In genomic region chr1:24677706-24678105, GRCm38 (mm10) we compare ENCODE assay signal across 8 mouse cellular contexts. TPM values are rescaled to one million over a fixed set of nuclear protein-coding genes. Genes with fewer than 3 reads are reported as not detected.
DNase-seq lines count a peak whose midpoint lies in the region; ATAC-seq and TF ChIP-seq lines count a peak whose summit lies in the region.

No protein-coding gene starts in this region.

- TF ChIP-seq CTCF in liver, postnatal 0 days (IDR thresholded peaks at IDR 0.05; ENCODE audit: low read depth), result no peak

- peak; percentile 9 for DNase-seq in adrenal gland, postnatal 14 days
- no peak for DNase-seq in adrenal gland, postnatal 4 days (ENCODE audit: low spot score in 2 of 2)
- peak; percentile 2 for DNase-seq in 3134 (ENCODE audit: extremely low read depth, insufficient read length, low spot score)
- DNase-seq in liver, postnatal 0 days, result no peak
- DNase-seq in right cerebral cortex, postnatal 36 days (ENCODE audit: low spot score in 2 of 2), result no peak
- no peak for DNase-seq in adipocyte (ENCODE audit: low spot score)

- peak; percentile 13 for ATAC-seq in common myeloid progenitor, adult 5-6 weeks (replicated peaks; ENCODE audit: low read depth, poor library complexity, severe bottlenecking)
- peak; percentile 1; the same call in 1 of the 2 replicates for ATAC-seq in hindbrain, embryonic 16.5 days
- ATAC-seq in liver, postnatal 0 days, result no peak

- H3K27me3 ChIP-seq in hindbrain, embryonic 16.5 days (replicated peaks; ENCODE audit: control insufficient read depth, insufficient read depth, low read length), result no peaks in the 10 kb centered on the region
- H3K27me3 ChIP-seq in liver, postnatal 0 days (ENCODE audit: insufficient read depth, low read length), result no peaks in the 10 kb centered on the region

- WGBS in hindbrain, embryonic 16.5 days, result 73% methylated on average over 9 of the region's 9 CpGs
- 75% methylated on average over 9 of the region's 9 CpGs for WGBS in liver, postnatal 0 days (ENCODE audit: insufficient replicate concordance)

- no peak for TF ChIP-seq EP300 in liver, postnatal 0 days (IDR thresholded peaks at IDR 0.05; ENCODE audit: low read depth)

- no peaks in the 10 kb centered on the region for H3K9me3 ChIP-seq in hindbrain, embryonic 16.5 days (ENCODE audit: control insufficient read depth, low read length)
- no peaks in the 10 kb centered on the region for H3K9me3 ChIP-seq in liver, postnatal 0 days (ENCODE audit: low read length)

- H3K4me2 ChIP-seq in hindbrain, embryonic 16.5 days (ENCODE audit: low read length), result peak overlapping the region; percentile 67
- peak overlapping the region; percentile 75 for H3K4me2 ChIP-seq in liver, postnatal 0 days (ENCODE audit: low read depth, low read length)

- peaks cover 4% of the 10 kb centered on the region for H3K4me1 ChIP-seq in hindbrain, embryonic 16.5 days (ENCODE audit: control insufficient read depth, insufficient read depth, low read depth, low read length)
- H3K4me1 ChIP-seq in liver, postnatal 0 days (ENCODE audit: insufficient read depth), result peaks cover 8% of the 10 kb centered on the region; the same call in 1 of the 2 replicates

- H3K27ac ChIP-seq in hindbrain, embryonic 16.5 days (ENCODE audit: low read depth, low read length), result peak overlapping the region; percentile 90; the same call in 1 of the 2 replicates
- H3K27ac ChIP-seq in liver, postnatal 0 days (ENCODE audit: low read depth), result no peak overlapping the region

- peak overlapping the region; percentile 43 for H3K9ac ChIP-seq in hindbrain, embryonic 16.5 days (ENCODE audit: low read depth, low read length)
- 0 out of 2 replicates have a peak overlapping the region, but pooled peaks have one; percentile 1 for H3K9ac ChIP-seq in liver, postnatal 0 days (replicated peaks)

- peak overlapping the region; percentile 91 for H3K4me3 ChIP-seq in hindbrain, embryonic 16.5 days (ENCODE audit: low read length)
- H3K4me3 ChIP-seq in liver, postnatal 0 days (ENCODE audit: low read depth, low read length), result peak overlapping the region; percentile 85

- no peaks in the 10 kb centered on the region for H3K36me3 ChIP-seq in hindbrain, embryonic 16.5 days (ENCODE audit: control insufficient read depth, insufficient read depth, low read length)
- no peaks in the 10 kb centered on the region for H3K36me3 ChIP-seq in liver, postnatal 0 days (replicated peaks; ENCODE audit: insufficient read depth, low read length)

RNA-seq across cellular contexts. Expression of gene Lmbrd1, which starts 0.7 kb away (rescaled TPM):
- 56.0 and 58.9 TPM in 2 replicates for total RNA-seq in adrenal gland, postnatal 14 days (2021)
- 10 to 100 TPM; 49.2 to 50.1 TPM for total RNA-seq in adrenal gland, postnatal 4 days (2021)
- total RNA-seq in common myeloid progenitor, adult 5-6 weeks (2017), result 17.3 and 23.2 TPM in 2 replicates
- polyA plus RNA-seq in hindbrain, embryonic 16.5 days (2015; fragmentation: Nextera tagmentation; extraction: Ambion mirVana), result 53.5 and 59.0 TPM in 2 replicates
- 26.1 and 28.0 TPM in 2 replicates for polyA plus RNA-seq in liver, postnatal 0 days (2015; fragmentation: Nextera tagmentation; extraction: Ambion mirVana)

Comparison
In these comparisons a context has a peak if more than half of its experiments do, and no peak if none do; other contexts are left out.
1. DNase-seq: peak in adrenal gland, postnatal 14 days (single experiment) and 3134 (single experiment); none in adrenal gland, postnatal 4 days (0 of 2), liver, postnatal 0 days (single experiment), right cerebral cortex, postnatal 36 days (0 of 2) and adipocyte (single experiment).